Mouse (Mus musculus) lung, embryonic 15.5 days (tissue): Measurements from ENCODE around the gene Agap2. TPM values are rescaled to one million over a fixed set of nuclear protein-coding genes. Genes with fewer than 3 reads are reported as not detected.

ENCODE experiments used
- ATAC-seq: fragments of 200-750 bp; cut with Nextera tagmentation; 2 replicates; pipeline ENCODE4 v1.8.0; 2017; ENCODE audit warnings: moderate number of reproducible peaks, borderline replicate concordance; ENCODE audit not compliant: low FRiP score, low TSS enrichment; ENCODE audit errors: extremely low read depth
- H3K27ac ChIP-seq: fragments of 300-500 bp; sonication (generic); 2 replicates; pipeline ENCODE4 v1.5.1; 2015; ENCODE audit warnings: moderate library complexity, mild to moderate bottlenecking, inconsistent platforms
- H3K27me3 ChIP-seq: fragments of 300-500 bp; sonication (generic); 2 replicates; pipeline ENCODE4 v1.6.1; 2015; ENCODE audit warnings: inconsistent platforms
- H3K36me3 ChIP-seq: fragments of 300-500 bp; sonication (generic); 2 replicates; pipeline ENCODE4 v1.6.1; 2015; ENCODE audit warnings: inconsistent platforms
- H3K4me1 ChIP-seq: fragments of 300-500 bp; sonication (generic); 2 replicates; pipeline ENCODE4 v1.6.1; 2015; ENCODE audit warnings: inconsistent platforms
- H3K4me2 ChIP-seq: fragments of 300-500 bp; sonication (generic); 2 replicates; pipeline ENCODE4 v1.6.1; 2015; ENCODE audit warnings: inconsistent platforms, mild to moderate bottlenecking, moderate library complexity
- H3K4me3 ChIP-seq: fragments of 300-500 bp; sonication (generic); 2 replicates; pipeline ENCODE4 v1.5.1; 2015; ENCODE audit warnings: mild to moderate bottlenecking, inconsistent platforms
- H3K9ac ChIP-seq: fragments of 300-500 bp; sonication (generic); 2 replicates; pipeline ENCODE4 v1.6.1; 2015; ENCODE audit warnings: inconsistent platforms
- H3K9me3 ChIP-seq: fragments of 300-500 bp; sonication (generic); 2 replicates; pipeline ENCODE4 v1.6.1; 2016; ENCODE audit warnings: inconsistent platforms
- whole genome bisulfite sequencing: fragments of 180-500 bp; shearing (Covaris S2); methylation state at CpG from one replicate; pipeline ENCODE4 v1.1.7; 2015; 5-methylcytosine and 5-hydroxymethylcytosine counted together
- polyA plus RNA-seq: library from polyadenylated mRNA; unstranded; fragments of >200 nt; fragmentation: Nextera tagmentation; extraction: Ambion mirVana; gene quantifications from 2 replicates; pipeline ENCODE4 v1.2.1, GENCODE M21; 2015

The Agap2 gene
- 0.05 and 0.07 TPM in 2 replicates for polyA plus RNA-seq

- Histone ChIP-seq H3K9me3 (no peaks in the 10 kb centered on the region), H3K4me3 (no peak within 1 kb of the TSS), H3K27me3 (peaks cover 49% of the 10 kb centered on the region), H3K4me2 (no peak within 1 kb of the TSS), H3K4me1 (peaks cover 26% of the 10 kb centered on the region), H3K36me3 (no peaks in the 10 kb centered on the region), H3K9ac (no peak within 1 kb of the TSS), H3K27ac (no peak within 1 kb of the TSS)
- WGBS = 60% methylated on average over 9 of the region's 9 CpGs
- no peak for ATAC-seq
Observed at GRCm38 (mm10) chr10:127075080-127075479, at the start of gene Agap2. Gene Agap2 (plus strand): TSS chr10:127075284.

GRCm38 (mm10) chr10:127030336-127031296 is 44.5 kb upstream of the Agap2 start, which contains the start of gene Tsfm:
Gene Tsfm (minus strand): TSS chr10:127030840.
- Histone ChIP-seq H3K9me3 (no peaks in the 10 kb centered on the region), H3K4me3 (peak within 1 kb of the TSS; percentile 96), H3K36me3 (peaks cover 33% of the 10 kb centered on the region), H3K4me1 (0 out of 2 replicates have a peak, but pooled peaks cover 10% of the 10 kb centered on the region), H3K27ac (peak within 1 kb of the TSS; percentile 77), H3K9ac (peak within 1 kb of the TSS; percentile 93), H3K27me3 (no peaks in the 10 kb centered on the region), H3K4me2 (peak within 1 kb of the TSS; percentile 83)
- peak; percentile 83; the same call in 1 of the 2 replicates for ATAC-seq
- WGBS = 5% methylated on average over 55 of the region's 56 CpGs

GRCm38 (mm10) chr10:127033301-127033741 is 41.8 kb upstream of the Agap2 start:
- no peak for ATAC-seq

GRCm38 (mm10) chr10:127036273-127036672 is 38.8 kb upstream of the Agap2 start:
- Histone ChIP-seq H3K27me3 (no peaks in the 10 kb centered on the region), H3K27ac (no peak overlapping the region), H3K9me3 (no peaks in the 10 kb centered on the region), H3K4me3 (no peak overlapping the region), H3K9ac (no peak overlapping the region), H3K36me3 (no peaks in the 10 kb centered on the region), H3K4me1 (0 out of 2 replicates have a peak, but pooled peaks cover 3% of the 10 kb centered on the region), H3K4me2 (no peak overlapping the region)
- ATAC-seq = no peak
- 74% methylated on average over 12 of the region's 12 CpGs for WGBS

More at GRCm38 (mm10) chr10:127033301-127033741, 41.8 kb upstream of the Agap2 start:
- Histone ChIP-seq H3K9me3 (no peaks in the 10 kb centered on the region), H3K4me2 (no peak overlapping the region), H3K36me3 (peaks cover 6% of the 10 kb centered on the region), H3K27me3 (no peaks in the 10 kb centered on the region), H3K4me3 (no peak overlapping the region), H3K27ac (no peak overlapping the region), H3K4me1 (0 out of 2 replicates have a peak, but pooled peaks cover 10% of the 10 kb centered on the region), H3K9ac (no peak overlapping the region)
- WGBS = 74% methylated on average over 8 of the region's 8 CpGs

- no peak overlapping the region for H3K4me3 ChIP-seq
- H3K27ac ChIP-seq = no peak overlapping the region
- no peak overlapping the region for H3K4me2 ChIP-seq
- H3K4me1 ChIP-seq = peaks cover 8% of the 10 kb centered on the region
- H3K36me3 ChIP-seq = no peaks in the 10 kb centered on the region
- WGBS = 72% methylated on average over 12 of the region's 12 CpGs
- H3K9me3 ChIP-seq = no peaks in the 10 kb centered on the region
- no peak overlapping the region for H3K9ac ChIP-seq
- ATAC-seq = no peak
- H3K27me3 ChIP-seq = no peaks in the 10 kb centered on the region
Observed at GRCm38 (mm10) chr10:127037641-127038040, 37.4 kb upstream of the Agap2 start.

- peaks cover 4% of the 10 kb centered on the region; the same call in 1 of the 2 replicates for H3K36me3 ChIP-seq
- no peak for ATAC-seq
- 1% methylated on average over 20 of the region's 20 CpGs for WGBS
- no peaks in the 10 kb centered on the region for H3K27me3 ChIP-seq
- H3K9me3 ChIP-seq = no peaks in the 10 kb centered on the region
- H3K9ac ChIP-seq = peak overlapping the region; percentile 62
- peaks cover 13% of the 10 kb centered on the region for H3K4me1 ChIP-seq
- peak overlapping the region; percentile 97 for H3K4me2 ChIP-seq
- 0 out of 2 replicates have a peak overlapping the region, but pooled peaks have one; percentile 81 for H3K27ac ChIP-seq
- peak overlapping the region; percentile 82 for H3K4me3 ChIP-seq
Observed at GRCm38 (mm10) chr10:127040569-127041214, 34.4 kb upstream of the Agap2 start.

- no peaks in the 10 kb centered on the region for H3K27me3 ChIP-seq
- H3K36me3 ChIP-seq = peaks cover 4% of the 10 kb centered on the region; the same call in 1 of the 2 replicates
- H3K4me1 ChIP-seq = peaks cover 13% of the 10 kb centered on the region
- H3K4me2 ChIP-seq = peak within 1 kb of the TSS; percentile 97
- under 1% methylated on average over 28 of the region's 28 CpGs for WGBS
- ATAC-seq = peak; percentile 69
- H3K4me3 ChIP-seq = peak within 1 kb of the TSS; percentile 82
- H3K9me3 ChIP-seq = no peaks in the 10 kb centered on the region
- peak within 1 kb of the TSS; percentile 81 for H3K27ac ChIP-seq
- peak within 1 kb of the TSS; percentile 62 for H3K9ac ChIP-seq
Observed at GRCm38 (mm10) chr10:127041274-127041766, 33.8 kb upstream of the Agap2 start, which contains the start of the genes Mettl1 and Eef1akmt3. Gene Mettl1 (plus strand): TSS chr10:127041414. Gene Eef1akmt3 (minus strand): TSS chr10:127041513.

- Histone ChIP-seq H3K4me1 (peaks cover 13% of the 10 kb centered on the region), H3K4me2 (peak overlapping the region; percentile 97), H3K9ac (peak overlapping the region; percentile 62), H3K36me3 (peaks cover 6% of the 10 kb centered on the region; the same call in 1 of the 2 replicates), H3K9me3 (no peaks in the 10 kb centered on the region), H3K27ac (peak overlapping the region; percentile 81), H3K27me3 (no peaks in the 10 kb centered on the region; the same call in 1 of the 2 replicates), H3K4me3 (peak overlapping the region; percentile 82)
- peak; percentile 88 for ATAC-seq
- under 1% methylated on average over 44 of the region's 44 CpGs for WGBS
Observed at GRCm38 (mm10) chr10:127041774-127042338, 33.2 kb upstream of the Agap2 start.

- no peak for ATAC-seq
- H3K9me3 ChIP-seq = no peaks in the 10 kb centered on the region
Observed at GRCm38 (mm10) chr10:127042468-127043115, 32.5 kb upstream of the Agap2 start.

GRCm38 (mm10) chr10:127043187-127043586 is 31.9 kb upstream of the Agap2 start:
- 84% methylated on average over 6 of the region's 6 CpGs for WGBS
- Histone ChIP-seq H3K4me3 (peak overlapping the region; percentile 82; the same call in 1 of the 2 replicates), H3K36me3 (peaks cover 7% of the 10 kb centered on the region; the same call in 1 of the 2 replicates), H3K4me1 (peaks cover 13% of the 10 kb centered on the region), H3K9me3 (no peaks in the 10 kb centered on the region), H3K27me3 (peaks cover 11% of the 10 kb centered on the region), H3K27ac (no peak overlapping the region), H3K9ac (no peak overlapping the region), H3K4me2 (peak overlapping the region; percentile 97; the same call in 1 of the 2 replicates)
- ATAC-seq = no peak

More at GRCm38 (mm10) chr10:127042468-127043115, 32.5 kb upstream of the Agap2 start:
- Histone ChIP-seq H3K27ac (peak overlapping the region; percentile 81), H3K9ac (peak overlapping the region; percentile 62), H3K27me3 (peaks cover 5% of the 10 kb centered on the region), H3K4me2 (peak overlapping the region; percentile 97), H3K4me1 (peaks cover 13% of the 10 kb centered on the region), H3K36me3 (peaks cover 7% of the 10 kb centered on the region; the same call in 1 of the 2 replicates), H3K4me3 (peak overlapping the region; percentile 82)
- 11% methylated on average over 5 of the region's 5 CpGs for WGBS
